Mouse (Mus musculus) heart, adult 11 months (tissue): ENCODE measurements around the gene Gm28308.

ENCODE experiments used
- DNase-seq: peaks from one replicate; pipeline ENCODE4 v3.0.0; 2022

Gene Gm28308

DNA sequence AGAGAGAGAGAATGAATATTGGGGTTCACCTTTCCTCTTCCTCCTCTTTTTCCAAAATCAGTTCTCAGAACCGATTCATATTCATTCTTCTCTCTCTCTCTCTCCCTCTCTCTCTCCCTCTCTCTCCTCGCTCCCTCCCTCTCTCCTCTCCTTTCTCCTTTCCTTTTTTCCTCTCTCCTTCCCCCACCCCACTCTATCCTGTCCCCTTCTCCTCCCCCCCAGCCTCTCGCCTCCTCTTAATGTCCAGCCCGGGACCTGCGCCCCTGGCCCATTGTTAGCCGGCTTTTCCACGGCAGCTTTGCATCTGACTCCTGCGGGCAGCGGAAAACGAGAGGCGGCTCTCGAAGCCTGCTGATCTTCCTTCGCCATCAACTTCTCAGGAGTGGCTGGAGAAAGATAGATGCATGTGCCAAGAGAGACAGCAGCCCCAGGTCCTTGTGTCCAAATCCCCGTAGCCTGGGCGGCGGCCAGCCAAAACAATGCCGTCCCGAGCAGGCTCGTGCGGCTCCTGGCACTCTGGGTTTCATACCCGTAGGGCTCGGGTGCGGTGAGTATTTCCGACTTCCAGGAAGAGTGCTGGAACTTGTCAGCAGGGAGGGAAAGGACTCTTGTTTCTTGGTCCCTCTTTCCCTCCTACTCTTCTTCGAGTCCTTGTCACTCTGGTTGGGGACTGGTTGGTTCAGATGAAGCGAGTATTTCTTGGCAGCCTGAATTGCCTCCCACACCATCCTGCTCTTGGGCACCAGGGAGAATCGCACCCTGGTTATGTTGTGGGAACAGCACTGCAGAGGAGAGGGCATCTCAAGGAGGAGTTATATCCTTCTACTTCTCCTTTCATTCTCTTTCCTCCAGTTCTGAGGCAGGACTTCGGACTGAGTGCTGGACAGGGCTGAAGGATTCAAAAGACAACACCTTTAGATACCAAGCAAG, 47.4 kb downstream of the Gm28308 start:
- peak; percentile 86 for DNase-seq

DNA sequence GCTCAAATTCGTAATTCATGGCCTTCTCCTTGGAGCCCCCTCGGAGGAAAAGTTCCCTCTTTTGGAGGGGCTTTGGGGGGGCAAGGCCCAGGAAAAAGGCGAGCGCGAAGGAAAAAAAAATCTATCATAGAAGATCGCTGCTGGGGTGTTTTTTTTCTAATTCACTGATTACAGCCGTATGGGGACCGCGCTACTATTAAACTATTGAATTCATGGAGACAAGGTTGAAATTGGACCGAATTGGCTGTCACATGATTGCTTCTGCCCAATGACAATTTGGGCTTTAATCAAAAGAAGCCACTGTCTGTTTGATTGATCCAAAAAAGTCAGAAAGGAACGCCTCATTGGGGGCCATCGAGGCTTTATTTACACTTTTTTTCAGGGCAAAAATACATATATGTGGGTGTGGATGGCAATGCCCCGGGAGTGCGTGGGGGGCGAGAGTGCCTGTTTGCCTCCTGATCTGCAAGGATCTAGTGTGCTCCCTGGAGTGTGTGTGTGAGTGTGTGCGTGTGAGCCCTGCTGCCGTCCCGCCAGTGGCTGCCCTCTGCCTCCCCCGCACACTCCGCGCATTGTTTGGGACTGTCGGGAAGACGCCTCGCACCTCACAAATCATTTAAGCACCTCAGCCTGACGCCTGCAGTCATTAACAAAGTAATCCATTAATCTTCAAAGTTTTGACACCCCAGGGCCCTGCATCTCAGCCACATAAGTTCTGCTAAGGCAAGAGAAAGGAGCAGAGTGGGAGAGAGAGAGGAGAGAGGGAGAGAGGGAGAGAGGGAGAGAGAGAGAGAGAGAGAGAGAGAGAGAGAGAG, 48.3 kb downstream of the Gm28308 start, which contains the start of gene Hoxa2:
Gene Hoxa2 (minus strand): TSS at position 206 of the 815 bp plus-strand sequence.
- DNase-seq, result peak; percentile 89

DNA sequence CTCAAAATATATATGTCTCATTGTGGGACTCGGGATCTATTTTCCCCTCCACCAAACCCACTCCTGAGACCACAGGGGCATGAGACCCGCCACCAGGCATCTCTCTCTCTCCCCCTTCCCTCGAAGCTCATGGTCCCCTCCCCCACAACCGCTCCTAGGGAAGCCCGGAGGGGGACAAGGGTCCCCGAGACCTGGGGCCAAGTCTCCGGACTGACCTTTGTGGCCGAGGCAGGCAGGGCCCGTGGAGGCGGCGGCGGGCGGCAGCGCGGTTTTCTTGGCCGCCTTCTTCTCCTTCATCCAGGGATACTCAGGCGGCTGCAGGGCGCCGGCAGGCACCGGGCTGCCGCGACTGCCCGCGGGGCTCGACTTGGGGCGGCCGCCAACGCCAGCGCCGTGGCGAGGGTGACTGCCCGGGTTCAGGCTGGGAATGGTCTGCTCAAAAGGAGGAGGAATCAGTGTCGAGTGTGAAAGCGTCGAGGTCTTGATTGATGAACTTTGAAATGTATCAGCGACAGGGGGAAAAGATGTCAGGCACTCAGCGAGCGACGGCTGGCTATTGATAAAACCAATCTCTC, 49.0 kb downstream of the Gm28308 start:
- peak; percentile 87 for DNase-seq

DNA sequence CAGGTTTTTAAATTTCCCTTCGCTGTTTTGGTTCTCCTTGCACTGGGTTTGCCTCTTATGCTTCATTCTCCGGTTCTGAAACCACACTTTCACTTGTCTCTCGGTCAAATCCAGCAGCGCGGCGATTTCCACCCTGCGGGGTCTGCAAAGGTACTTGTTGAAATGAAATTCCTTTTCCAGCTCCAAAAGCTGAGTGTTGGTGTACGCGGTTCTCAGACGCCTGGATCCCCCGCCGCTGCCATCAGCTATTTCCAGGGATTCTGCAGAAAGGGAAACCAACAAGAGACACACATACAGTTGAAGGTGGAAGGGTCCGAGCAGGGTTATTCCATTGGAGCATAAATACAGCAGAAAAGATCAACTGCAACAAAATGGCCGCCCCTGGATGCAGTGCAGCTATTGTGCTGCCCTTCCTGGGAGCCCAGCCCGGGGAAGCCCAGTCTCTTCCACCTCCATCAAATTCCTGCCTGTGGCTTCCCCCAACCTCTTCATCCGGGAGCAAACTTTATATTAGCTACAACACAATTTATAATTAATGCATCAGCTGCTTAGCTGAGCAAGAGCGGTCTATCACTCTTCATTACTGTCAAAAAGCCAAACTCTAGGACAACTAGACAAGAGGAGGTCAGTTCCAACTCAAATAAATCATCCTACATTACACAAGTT, 49.6 kb downstream of the Gm28308 start:
- DNase-seq, result peak; percentile 87

DNA sequence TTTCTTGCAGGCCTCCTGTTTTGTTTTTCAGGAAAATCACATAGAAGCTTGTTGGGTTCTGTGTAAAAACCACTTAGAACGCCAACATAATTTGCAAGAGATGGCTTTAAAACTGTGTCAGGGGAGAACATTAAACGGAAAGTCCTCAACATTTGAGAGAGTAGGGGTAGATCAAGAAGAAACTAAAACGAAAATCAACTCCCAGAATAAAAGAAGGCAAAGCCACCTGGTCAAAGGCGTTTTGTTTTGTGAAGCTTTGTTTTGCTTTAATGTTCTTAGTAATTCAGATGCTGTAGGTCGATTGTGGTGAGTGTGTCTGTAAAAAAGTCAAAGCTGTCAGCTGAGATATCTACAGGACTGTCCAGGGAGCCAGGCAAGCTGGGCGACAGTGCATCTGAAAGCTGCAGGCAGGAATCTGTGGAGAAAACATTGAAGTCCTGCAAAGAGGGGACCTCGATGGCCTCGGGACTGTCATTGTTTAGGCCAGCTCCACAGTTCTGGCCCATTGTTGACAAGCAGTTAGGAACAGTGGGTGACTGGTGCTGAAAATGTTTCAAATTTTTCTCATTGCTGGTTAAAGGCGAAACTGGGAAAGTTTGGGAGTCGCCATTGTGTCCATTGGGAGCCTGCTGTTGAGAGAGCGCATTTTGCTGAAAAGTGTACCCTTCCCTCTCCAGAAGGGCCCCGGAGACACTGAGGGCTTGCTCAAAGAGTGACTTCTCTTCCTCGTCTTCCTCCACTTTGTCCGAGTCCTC, 50.4 kb downstream of the Gm28308 start:
- DNase-seq, result peak; percentile 82

DNA sequence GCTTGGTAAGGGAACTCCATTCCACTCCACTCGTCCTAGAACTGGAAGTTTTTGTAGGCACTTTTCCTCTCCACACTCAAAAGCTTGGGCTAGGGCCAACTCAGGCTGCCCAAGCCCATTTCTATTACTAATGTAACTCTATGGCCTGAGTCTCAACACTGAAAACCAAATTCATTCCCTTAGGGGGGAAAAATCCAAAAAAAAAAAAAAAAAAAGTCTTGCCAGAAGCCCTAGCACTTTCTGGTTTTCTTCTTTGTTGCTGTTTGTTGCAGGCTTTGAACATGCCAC, 51.1 kb downstream of the Gm28308 start:
- no peak for DNase-seq

DNA sequence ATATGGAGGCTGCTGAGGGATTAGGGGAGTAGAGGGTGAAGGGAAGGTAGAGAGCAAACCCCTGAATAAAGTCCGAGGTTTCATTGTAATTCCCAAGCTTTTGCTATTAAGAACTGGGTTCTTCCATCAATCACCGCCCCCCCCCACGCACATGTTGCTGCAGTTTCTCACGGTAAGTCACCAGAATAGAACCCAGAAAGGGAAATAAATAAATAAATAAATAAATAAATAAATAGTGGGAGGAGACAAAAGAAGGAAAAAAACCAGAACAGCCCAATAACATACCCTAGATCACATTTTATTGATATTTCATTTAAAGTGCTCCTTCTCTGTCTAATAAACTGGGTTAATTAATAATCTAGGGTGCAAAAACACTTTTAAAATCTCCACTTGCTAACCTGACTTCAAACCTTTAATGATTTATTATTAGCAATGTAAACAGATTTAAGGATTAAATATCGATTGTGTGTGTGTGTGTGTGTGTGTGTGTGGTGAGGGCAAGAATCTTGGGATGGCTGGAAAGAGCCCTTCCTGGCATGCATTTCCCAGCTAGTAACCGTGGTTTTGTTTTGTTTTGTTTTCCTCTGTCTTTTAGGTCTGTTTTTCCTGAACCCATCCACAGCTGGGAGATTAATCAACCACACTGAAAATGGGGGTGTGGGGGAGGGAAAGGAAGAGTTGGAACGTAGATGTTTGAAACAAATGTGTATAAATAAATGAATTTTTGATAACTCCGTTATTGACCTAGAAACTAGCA, 51.6 kb downstream of the Gm28308 start:
- peak; percentile 71 for DNase-seq

DNA sequence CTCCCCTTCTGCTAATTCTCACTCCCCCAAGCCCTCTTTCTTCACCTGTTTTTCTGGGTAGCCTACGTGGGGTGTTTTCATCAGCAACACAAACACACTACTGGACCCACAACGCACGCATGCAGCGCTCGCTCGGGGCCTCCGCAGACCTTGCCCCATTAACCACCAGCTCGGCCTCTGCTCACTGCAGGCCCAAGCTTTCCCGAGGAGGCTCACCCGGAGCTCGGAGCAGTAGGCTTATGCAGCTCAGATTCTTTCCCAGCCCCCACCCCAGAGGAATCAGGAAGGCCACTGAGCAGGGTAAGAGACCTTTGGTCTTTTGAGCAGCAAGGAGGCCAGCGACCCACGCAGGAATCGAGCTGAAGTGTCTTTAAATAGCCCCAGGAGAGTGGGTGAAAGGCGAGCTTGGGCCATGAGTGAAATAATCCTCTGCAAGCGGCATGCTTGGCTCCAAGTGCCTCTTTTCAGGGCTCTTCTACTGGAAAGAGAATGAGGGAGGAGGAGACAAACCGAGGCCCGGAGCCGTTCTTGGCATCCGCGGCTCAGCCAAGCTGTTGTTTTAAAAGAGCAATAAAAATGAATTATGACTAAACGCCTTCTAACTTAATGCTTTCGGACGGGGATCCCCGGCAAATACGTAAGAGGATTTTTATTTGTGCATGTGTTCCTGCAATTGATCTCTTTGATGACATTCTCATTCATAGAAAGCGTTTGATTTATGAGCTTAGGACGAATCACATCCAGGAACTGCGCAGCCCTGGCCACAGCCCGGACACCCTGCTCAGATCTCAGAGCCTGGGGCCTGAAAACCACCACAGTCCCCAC, 52.4 kb downstream of the Gm28308 start:
- DNase-seq, result peak; percentile 90

DNA sequence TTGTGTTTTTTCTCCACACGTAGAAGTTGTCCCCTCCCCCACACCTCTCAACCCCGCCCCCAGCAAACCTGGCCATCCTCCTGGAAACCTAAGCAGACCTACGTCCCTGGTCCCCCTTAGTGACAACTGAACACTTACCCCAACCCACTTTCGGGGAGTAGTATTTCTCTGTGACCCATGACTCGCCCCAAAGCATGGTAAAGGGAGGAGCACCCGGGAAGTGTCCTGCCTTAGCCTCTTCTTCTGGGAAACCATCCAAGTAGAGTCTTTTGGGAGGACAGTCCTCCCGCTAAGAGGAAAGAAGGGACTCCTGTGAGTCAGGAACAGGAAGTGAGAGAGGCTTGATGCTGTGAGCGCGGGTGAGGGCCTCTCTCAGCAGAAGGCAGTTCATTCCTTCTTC, 53.2 kb downstream of the Gm28308 start:
- DNase-seq, result peak; percentile 93

DNA sequence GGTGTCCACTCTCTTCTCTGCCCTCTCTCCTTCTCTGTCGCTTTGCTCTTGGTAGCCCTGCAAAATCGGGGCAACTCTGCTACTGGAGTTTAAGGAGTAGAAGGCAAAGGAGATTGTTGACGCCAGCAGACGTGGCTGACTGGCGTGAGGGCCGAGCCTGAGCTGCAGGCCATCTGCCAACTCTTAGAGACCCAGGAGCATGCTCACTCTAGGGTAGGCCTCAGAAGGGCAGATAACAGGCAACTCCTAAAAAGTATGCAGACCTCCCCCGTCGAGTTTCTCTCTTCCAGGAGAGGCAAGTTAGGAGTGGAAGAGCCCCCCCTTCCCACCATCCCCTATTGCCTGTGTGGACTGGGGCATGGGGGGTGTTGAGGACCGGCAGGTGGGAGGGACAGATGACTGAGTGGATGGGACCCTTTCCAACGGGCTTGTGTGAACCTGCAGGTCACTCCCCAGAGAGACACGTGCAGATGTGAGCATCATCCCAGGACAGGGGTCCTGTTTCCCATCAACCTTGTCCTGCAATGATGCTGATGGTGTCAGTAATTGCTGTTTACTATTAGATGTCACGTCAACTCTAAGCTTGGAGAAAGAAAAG, 53.9 kb downstream of the Gm28308 start:
- DNase-seq, result peak; percentile 91

DNA sequence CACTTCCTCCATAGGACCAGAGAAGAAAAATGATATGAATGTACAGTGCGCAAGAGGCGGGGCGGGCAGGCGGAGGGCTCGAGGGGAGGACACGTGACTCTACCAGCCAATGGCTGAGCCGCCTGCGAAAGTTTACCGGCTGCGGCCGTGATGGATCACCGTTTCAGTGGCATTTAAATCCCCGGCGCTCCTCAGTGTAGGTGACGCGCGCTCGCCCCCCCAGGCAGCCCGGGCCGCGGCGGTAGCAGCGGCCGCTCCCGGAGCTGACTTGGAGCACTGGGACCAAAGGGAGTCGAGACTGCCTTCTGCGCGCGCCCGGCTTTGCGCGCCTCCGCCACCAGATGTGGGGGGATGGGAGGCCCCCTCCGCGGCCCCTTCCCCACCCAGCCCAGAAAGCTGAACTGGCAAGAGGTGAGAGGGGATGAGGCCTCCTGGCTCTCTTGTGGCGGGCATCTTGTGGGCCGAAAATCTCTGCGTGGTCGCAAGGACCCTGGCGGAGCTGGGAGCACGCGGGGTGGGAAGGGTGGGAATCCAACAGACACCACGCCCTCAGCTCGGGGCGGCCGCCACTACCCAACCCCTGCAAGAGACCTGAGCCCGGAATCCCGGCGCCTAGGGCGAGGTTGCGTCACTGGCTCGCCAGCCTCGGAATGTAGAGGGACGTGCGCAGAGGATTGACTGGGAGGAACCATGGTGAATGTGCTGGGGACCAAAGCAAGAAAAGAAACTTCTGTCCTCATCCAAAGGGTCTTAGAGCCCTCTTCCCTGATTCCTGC, 54.7 kb downstream of the Gm28308 start, which contains the start of gene Hoxa1:
Gene Hoxa1 (minus strand): TSS at position 42 of the 776 bp plus-strand sequence.
- DNase-seq, result peak; percentile 99

DNA sequence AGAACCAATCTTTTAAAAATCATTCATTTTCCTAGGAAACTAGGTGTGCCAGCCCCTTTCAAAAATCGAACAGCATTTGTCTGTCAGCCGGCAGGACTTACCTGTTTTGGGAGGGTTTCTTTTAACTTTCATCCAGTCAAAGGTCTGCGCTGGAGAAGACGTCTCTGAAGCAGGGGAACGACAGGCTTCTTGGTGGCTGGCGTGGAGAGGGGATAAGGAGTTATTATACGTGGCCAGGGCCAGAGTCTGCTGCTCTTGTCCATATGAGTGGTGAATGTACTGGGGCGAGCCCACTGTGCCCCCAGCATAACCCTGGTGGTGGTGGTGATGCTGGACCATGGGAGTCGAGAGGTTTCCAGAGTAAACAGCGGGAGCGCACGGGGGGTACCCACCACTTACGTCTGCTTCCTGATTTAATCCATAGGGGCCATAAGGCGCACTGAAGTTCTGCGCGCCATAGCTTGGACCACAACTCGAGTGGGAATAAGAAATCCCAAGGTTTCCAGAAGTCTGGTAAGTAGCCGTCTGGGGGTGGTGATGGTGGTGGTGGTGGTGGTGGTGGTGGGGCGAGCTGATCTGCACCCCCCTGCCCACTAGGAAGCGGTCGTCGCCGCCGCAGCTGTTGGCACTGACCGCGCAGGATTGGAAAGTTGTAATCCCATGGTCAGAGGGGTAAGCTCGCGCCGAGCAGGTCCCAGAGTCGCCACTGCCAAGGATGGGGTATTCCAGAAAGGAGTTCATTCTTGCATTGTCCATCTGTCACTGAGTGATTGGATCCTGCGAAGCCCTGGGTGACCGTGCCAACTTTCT, 55.5 kb downstream of the Gm28308 start:
- DNase-seq, result no peak

DNA sequence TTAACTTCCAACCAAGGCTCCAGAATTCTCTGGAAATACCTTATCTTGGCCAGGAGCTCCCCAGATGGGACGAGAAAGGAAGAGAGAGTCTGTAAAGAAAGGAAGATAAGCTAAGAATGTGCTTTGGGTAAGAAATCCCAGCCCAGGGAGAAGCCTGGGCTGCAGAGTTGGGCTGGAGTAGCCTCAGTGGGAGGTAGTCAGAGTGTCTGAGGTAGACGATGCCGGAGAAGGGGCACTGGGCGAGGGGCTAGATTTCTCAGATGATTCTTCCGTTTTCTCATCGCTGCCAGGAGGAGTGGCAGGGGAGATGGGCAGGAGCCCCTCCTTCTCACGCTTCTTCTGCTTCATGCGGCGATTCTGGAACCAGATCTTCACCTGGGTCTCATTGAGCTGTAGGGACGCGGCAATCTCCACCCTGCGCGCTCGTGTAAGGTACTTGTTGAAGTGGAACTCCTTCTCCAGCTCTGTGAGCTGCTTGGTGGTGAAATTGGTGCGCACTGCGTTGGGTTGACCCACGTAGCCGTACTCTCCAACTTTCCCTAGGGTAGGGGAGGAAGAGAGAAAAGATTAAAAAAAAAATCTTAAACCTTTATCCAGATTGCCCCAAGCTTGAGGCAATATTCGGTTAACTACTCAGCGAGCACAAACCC, 56.5 kb downstream of the Gm28308 start:
- peak; percentile 59 for DNase-seq

DNA sequence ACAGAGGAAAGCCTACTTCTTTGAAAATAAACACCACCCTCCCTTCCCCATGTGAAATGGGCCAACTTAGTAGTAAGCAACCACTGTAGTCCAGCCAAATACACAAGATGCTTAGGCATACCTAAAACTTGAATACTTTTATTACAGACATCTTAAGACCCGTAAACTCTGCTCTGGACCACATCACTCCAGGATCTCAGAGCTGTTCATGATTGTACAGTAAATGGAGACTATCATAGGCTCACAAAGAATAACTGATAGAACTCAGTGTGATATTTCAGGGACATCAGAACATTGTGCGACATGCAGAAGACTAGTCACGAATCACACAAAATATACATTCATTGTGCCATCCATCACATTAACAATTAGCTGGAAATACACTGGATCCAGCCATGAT, 57.7 kb downstream of the Gm28308 start:
- DNase-seq, result no peak

DNA sequence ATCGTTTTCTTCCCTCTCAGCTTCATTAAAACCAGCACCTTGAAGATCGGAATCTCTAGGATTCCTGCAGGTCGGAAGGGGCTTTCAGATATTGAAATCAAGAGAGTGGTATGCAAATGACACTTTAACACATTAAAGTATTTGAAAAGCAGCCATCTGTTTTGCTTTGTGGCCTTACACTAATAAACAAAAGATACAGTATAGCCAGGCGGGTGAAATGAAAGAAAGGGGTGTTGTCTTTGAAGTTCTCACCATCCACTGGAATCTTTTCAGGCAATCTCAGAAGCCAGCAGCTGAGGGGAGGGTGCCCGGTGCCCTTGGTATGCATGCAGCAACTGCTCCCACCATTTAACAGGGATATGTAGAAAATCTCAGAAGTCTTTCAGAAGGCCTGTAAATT, 59.1 kb downstream of the Gm28308 start:
- no peak for DNase-seq

DNA sequence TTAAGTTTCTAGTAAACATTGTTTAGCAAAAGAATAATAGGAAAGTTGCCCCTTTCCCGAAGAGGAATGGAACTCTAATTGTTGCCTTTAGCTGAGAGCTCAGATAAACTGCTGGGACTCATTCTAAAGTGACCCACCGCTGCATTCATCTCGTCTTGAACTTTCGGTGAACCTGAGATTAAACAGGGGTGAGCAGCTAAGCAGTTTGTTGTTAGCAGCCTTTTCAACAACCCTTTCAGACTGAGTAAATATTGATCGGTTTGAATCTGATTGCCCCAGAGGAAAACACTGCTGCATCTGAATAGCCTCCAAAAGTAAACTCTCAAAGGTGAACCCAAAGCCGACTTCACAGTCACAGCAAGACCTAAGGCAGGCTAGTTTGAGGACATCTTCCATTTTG, 59.9 kb downstream of the Gm28308 start:
- peak; percentile 63 for DNase-seq
